Mouse (Mus musculus) heart, postnatal 0 days (tissue): Measurements from ENCODE around the gene Fetub. TPM values are rescaled to one million over a fixed set of nuclear protein-coding genes. Genes with fewer than 3 reads are reported as not detected.

Experiments used
- ATAC-seq: fragments of 200-750 bp; cut with Nextera tagmentation; 2 replicates; pipeline ENCODE4 v1.8.0; 2017; ENCODE audit warnings: low read depth, moderate number of reproducible peaks, moderate library complexity; ENCODE audit not compliant: insufficient read depth
- DNase-seq: peaks from one replicate; pipeline ENCODE4 v3.0.0-alpha.2; 2016; ENCODE audit warnings: low spot score
- H3K27ac ChIP-seq: fragments of 300-500 bp; sonication (generic); 2 replicates; pipeline ENCODE4 v1.5.1; 2014; ENCODE audit warnings: low read depth, mild to moderate bottlenecking
- H3K27me3 ChIP-seq: fragments of 300-500 bp; sonication (generic); 2 replicates; pipeline ENCODE4 v1.6.1; 2014; ENCODE audit warnings: low read length, mixed read lengths; ENCODE audit not compliant: control insufficient read depth, insufficient read depth
- H3K36me3 ChIP-seq: fragments of 300-500 bp; sonication (generic); replicated peaks from 2 replicates; pipeline ENCODE4 v1.6.1; 2014; ENCODE audit warnings: low read length, mixed read lengths; ENCODE audit not compliant: control insufficient read depth, insufficient read depth
- H3K4me1 ChIP-seq: fragments of 300-500 bp; sonication (generic); 2 replicates; pipeline ENCODE4 v1.6.1; 2014; ENCODE audit warnings: antibody characterized with exemption; ENCODE audit not compliant: control insufficient read depth, insufficient read depth
- H3K4me2 ChIP-seq: fragments of 300-500 bp; sonication (generic); 2 replicates; pipeline ENCODE4 v1.6.1; 2014; ENCODE audit warnings: low read depth, mild to moderate bottlenecking, low read length, moderate library complexity
- H3K4me3 ChIP-seq: fragments of 300-500 bp; sonication (generic); 2 replicates; pipeline ENCODE4 v1.5.1; 2014; ENCODE audit warnings: low read depth, low read length
- H3K9ac ChIP-seq: fragments of 300-500 bp; sonication (generic); replicated peaks from 2 replicates; pipeline ENCODE4 v1.6.1; 2014; ENCODE audit warnings: low read depth, low read length, mixed read lengths
- H3K9me3 ChIP-seq: fragments of 300-500 bp; sonication (generic); replicated peaks from 2 replicates; pipeline ENCODE4 v1.6.1; 2016; ENCODE audit warnings: low read length; ENCODE audit not compliant: control insufficient read depth
- CTCF ChIP-seq: IDR thresholded peaks from 2 replicates; pipeline ENCODE4 v1.5.1; 2016; ENCODE audit warnings: antibody characterized with exemption, control low read depth, low read depth
- EP300 ChIP-seq: IDR thresholded peaks from 2 replicates; pipeline ENCODE4 v1.6.1; 2016; ENCODE audit warnings: antibody characterized with exemption, low read depth
- WGBS: fragments of 180-500 bp; shearing (Covaris S2); extraction: QIAGEN DNeasy Blood & Tissue Kit; methylation state at CpG from one replicate; pipeline ENCODE4 v1.1.7; 2014; 5-methylcytosine and 5-hydroxymethylcytosine counted together
- polyA plus RNA-seq: library from polyadenylated mRNA; unstranded; fragments of >200 nt; fragmentation: Nextera tagmentation; extraction: Ambion mirVana; gene quantifications from 2 replicates; pipeline ENCODE4 v1.2.1, GENCODE M21; 2015
- total RNA-seq: library from RNA; depleted of rRNA; stranded (reverse); fragments of >200 nt; gene quantifications from 2 replicates; pipeline ENCODE4 v1.2.3, GENCODE M21; 2014; ENCODE audit warnings: low replicate concordance; rRNA removed

The Fetub gene
- total RNA-seq = not detected in 2 replicates
- polyA plus RNA-seq = 0.30 TPM in 1 of 2 replicates, not detected in the other

GRCm38 (mm10) chr16:22918034-22918433 is at the start of gene Fetub:
Gene Fetub (plus strand): TSS chr16:22918334.
- Histone ChIP-seq H3K27me3 (no peaks in the 10 kb centered on the region), H3K9me3 (no peaks in the 10 kb centered on the region), H3K36me3 (no peaks in the 10 kb centered on the region), H3K9ac (no peak within 1 kb of the TSS), H3K4me3 (no peak within 1 kb of the TSS), H3K27ac (no peak within 1 kb of the TSS), H3K4me1 (no peaks in the 10 kb centered on the region), H3K4me2 (no peak within 1 kb of the TSS)
- WGBS = 81% methylated on average over 5 of the region's 5 CpGs
- DNase-seq (no peak), ATAC-seq (no peak)
- TF ChIP-seq EP300 (no peak), CTCF (no peak)

GRCm38 (mm10) chr16:22872397-22872796 is 45.7 kb upstream of the Fetub start:
- no peak for DNase-seq
- Histone ChIP-seq H3K27ac (no peak overlapping the region), H3K4me1 (no peaks in the 10 kb centered on the region), H3K4me2 (no peak overlapping the region), H3K4me3 (no peak overlapping the region), H3K9ac (no peak overlapping the region), H3K36me3 (peaks cover 63% of the 10 kb centered on the region), H3K27me3 (no peaks in the 10 kb centered on the region), H3K9me3 (no peaks in the 10 kb centered on the region)
- TF ChIP-seq EP300 (no peak), CTCF (no peak)
- no peak for ATAC-seq
- 93% methylated on average over 8 of the region's 8 CpGs for WGBS

GRCm38 (mm10) chr16:22873369-22873768 is 44.8 kb upstream of the Fetub start:
- 49% methylated on average over 4 of the region's 4 CpGs for WGBS
- no peak overlapping the region for H3K9ac ChIP-seq
- DNase-seq = no peak
- TF ChIP-seq EP300 (no peak), CTCF (no peak)
- no peaks in the 10 kb centered on the region for H3K27me3 ChIP-seq
- no peak overlapping the region for H3K4me3 ChIP-seq
- no peak for ATAC-seq
- H3K9me3 ChIP-seq = no peaks in the 10 kb centered on the region
- no peak overlapping the region for H3K27ac ChIP-seq
- H3K4me2 ChIP-seq = no peak overlapping the region
- H3K36me3 ChIP-seq = peaks cover 53% of the 10 kb centered on the region
- H3K4me1 ChIP-seq = no peaks in the 10 kb centered on the region

- ATAC-seq = no peak
- Histone ChIP-seq H3K4me3 (no peak overlapping the region), H3K36me3 (peaks cover 23% of the 10 kb centered on the region), H3K9ac (no peak overlapping the region), H3K4me2 (no peak overlapping the region), H3K9me3 (no peaks in the 10 kb centered on the region), H3K4me1 (no peaks in the 10 kb centered on the region), H3K27me3 (no peaks in the 10 kb centered on the region), H3K27ac (no peak overlapping the region)
- no peak for DNase-seq
- WGBS = 45% methylated on average over 9 of the region's 9 CpGs
- no peak for TF ChIP-seq EP300
- TF ChIP-seq CTCF = peak; percentile 71
Observed at GRCm38 (mm10) chr16:22876218-22877043, 41.7 kb upstream of the Fetub start.

- Histone ChIP-seq H3K36me3 (peaks cover 9% of the 10 kb centered on the region; the same call in 1 of the 2 replicates), H3K4me1 (no peaks in the 10 kb centered on the region), H3K9ac (no peak overlapping the region), H3K9me3 (no peaks in the 10 kb centered on the region), H3K27me3 (no peaks in the 10 kb centered on the region), H3K27ac (no peak overlapping the region), H3K4me3 (no peak overlapping the region), H3K4me2 (no peak overlapping the region)
- no peak for TF ChIP-seq EP300
- DNase-seq (no peak), ATAC-seq (no peak)
- 59% methylated on average over 11 of the region's 11 CpGs for WGBS
Observed at GRCm38 (mm10) chr16:22877660-22878390, 40.3 kb upstream of the Fetub start.
